Mouse (Mus musculus): ENCODE results near the gene Trim56. TPM values are rescaled to one million over a fixed set of nuclear protein-coding genes. Genes with fewer than 3 reads are reported as not detected.

Trim56 gene
- total RNA-seq, 2 experiments from 2014 or later, result 7.5 to 9.3 TPM

DNA sequence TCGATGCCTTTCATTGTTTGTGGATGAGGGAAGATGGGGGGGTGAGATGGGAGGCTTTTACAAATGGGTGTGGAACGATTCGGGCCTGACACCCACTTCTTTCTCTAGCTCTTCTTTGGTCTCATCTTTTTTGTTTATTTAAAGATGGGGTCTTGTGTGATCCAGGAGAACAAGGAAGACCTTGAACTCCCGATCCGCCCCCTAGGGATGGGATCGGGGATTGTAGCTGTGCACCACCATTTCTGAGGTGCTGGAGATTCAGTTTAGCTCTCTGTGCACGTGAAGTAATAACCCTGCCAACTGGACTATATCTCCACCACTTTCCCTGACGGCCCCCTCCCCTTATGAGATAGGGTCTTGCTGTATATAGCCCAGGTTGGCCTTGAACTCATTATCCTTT is 50.1 kb downstream of the Trim56 start:
- no peak overlapping the region for H3K27ac ChIP-seq
- intact Hi-C loops (cut with DNase I), result no loop called here
- no peak overlapping the region for H3K4me3 ChIP-seq
- TF ChIP-seq CTCF (IDR thresholded peaks at IDR 0.05), result no peak; the same call in 1 of the 2 replicates
- DNase-seq, result no peak

DNA sequence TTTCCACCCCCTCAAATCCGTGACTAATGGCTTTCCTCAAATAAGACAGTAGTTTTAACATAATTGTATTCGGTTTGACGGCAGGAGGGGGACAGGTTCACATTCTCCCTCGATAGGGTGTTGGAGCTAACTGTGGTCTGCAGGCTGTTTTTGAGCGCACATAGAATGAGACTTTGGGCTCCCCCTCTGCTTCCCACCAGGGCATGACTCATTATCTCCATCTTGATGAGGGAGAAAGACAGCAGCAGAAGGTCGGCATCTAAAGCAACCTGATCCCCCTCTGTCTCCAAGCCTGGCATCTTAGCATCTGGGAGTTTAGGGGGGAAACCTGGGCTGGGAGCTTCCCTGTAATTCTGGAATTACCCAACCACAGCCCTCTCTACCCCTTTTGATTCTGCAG is 50.6 kb downstream of the Trim56 start:
- TF ChIP-seq CTCF (IDR thresholded peaks at IDR 0.05), result no peak
- intact Hi-C loops (cut with DNase I), result no loop called here
- H3K4me3 ChIP-seq, result no peak overlapping the region
- no peak overlapping the region for H3K27ac ChIP-seq
- DNase-seq, result no peak

DNA sequence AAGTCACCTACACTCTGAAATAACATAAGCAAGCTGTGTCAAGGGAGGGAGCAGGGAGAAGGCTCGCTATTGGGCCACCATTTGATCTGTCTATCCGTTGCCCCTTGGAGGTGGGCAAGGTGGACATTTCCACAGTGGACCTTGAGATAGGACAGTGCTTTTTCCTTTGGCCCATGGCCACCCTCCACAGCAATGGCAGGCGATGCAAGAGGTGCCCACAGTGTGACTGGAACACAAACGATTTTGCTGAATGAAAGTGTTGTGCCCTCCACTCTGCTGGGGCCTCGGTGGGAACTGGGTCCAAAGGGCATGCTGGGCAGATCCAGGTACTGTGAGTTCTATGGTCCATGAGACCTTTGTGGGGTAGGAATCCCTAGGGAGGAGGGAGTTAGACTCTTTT is 53.4 kb downstream of the Trim56 start:
- no peak overlapping the region for H3K4me3 ChIP-seq
- H3K27ac ChIP-seq, result 0 out of 2 replicates have a peak overlapping the region, but pooled peaks have one; percentile 2
- no peak for TF ChIP-seq CTCF (IDR thresholded peaks at IDR 0.05)
- no peak for DNase-seq
- intact Hi-C loops (cut with DNase I), result loop anchor here (1.0 kb wide), 1 partner anchor 45 kb away; no protein-coding TSS in a partner anchor

DNA sequence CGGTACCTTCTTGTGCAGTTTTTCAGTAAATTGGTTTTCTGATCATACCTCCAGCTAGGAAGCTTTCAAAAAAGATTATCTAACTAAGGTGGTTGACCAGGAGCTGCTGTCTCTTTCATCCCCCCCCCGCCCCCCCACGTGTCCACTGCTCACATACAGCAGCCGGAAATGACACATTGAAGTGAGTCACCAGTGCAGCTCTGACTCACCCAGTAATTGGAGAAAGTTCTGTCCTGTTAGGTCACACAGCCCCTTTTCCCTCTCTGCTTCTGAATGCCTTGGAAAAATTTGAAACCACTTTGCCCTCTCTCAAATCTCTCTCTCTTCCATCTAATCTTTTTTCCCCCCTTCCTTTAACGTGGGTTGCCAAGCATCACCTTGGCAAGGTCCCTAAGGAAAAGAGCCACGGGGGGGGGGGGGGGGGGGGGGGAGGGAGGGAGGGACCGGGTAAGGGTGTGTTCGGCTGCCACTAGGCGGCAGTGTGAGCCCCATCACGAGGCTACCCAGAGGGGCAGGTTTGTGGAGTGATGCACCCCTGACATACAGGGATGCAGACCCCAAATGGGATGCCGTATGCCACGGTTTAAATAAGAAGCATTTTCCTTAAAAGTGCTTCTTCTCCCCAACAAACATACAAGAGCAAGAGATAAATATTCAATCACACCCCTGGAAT is 54.1 kb downstream of the Trim56 start:
- peak; percentile 85 for DNase-seq
- 0 out of 2 replicates have a peak overlapping the region, but pooled peaks have one; percentile 35 for H3K27ac ChIP-seq
- H3K4me3 ChIP-seq, result no peak overlapping the region
- intact Hi-C loops (cut with DNase I), result loop anchor here (1.0 kb wide), 1 partner anchor 45 kb away; no protein-coding TSS in a partner anchor
- TF ChIP-seq CTCF (IDR thresholded peaks at IDR 0.05), result peak; percentile 70

Other genes starting within 250 kb of the Trim56 start
- gene Col26a1, start 233.0 kb downstream of the Trim56 start, total RNA-seq (2021), result 1 to 10 TPM; 1.4 to 2.1 TPM
- gene Ift22, start 208.1 kb downstream of the Trim56 start, total RNA-seq (2021), result 1 to 10 TPM; 5.4 to 5.8 TPM
- 100 to 1,000 TPM; 179 to 181 TPM for gene Fis1, start 162.9 kb downstream of the Trim56 start, total RNA-seq (2021)
- gene Cldn15, start 149.6 kb downstream of the Trim56 start, total RNA-seq (2021), result 1 to 10 TPM; 2.1 to 2.3 TPM
- gene Plod3, start 129.2 kb downstream of the Trim56 start, total RNA-seq (2021), result 10 to 100 TPM; 15.2 to 20.6 TPM
- 10 to 100 TPM; 61.2 to 79.6 TPM for gene Znhit1, start 128.2 kb downstream of the Trim56 start, total RNA-seq (2021)
- not detected for gene Vgf, start 89.8 kb downstream of the Trim56 start, total RNA-seq (2021)
- 10 to 100 TPM; 12.4 to 19.2 TPM for gene Ap1s1, start 70.1 kb downstream of the Trim56 start, total RNA-seq (2021)
- gene Serpine1, start 43.9 kb downstream of the Trim56 start, total RNA-seq (2021), result 1 to 10 TPM; 2.5 to 2.8 TPM
- not detected for gene Muc3, start 33.1 kb upstream of the Trim56 start, total RNA-seq (2021)
- gene Muc3a, start 96.2 kb upstream of the Trim56 start, total RNA-seq (2021), result under 1 TPM; 0.13 to 0.28 TPM
- 10 to 100 TPM; 13.7 to 17.9 TPM for gene Ache, start 171.3 kb upstream of the Trim56 start, total RNA-seq (2021)
- 10 to 100 TPM; 14.2 to 15.1 TPM for gene Ufsp1, start 178.4 kb upstream of the Trim56 start, total RNA-seq (2021)
- gene Srrt, start 191.5 kb upstream of the Trim56 start, total RNA-seq (2021), result 10 to 100 TPM; 38.7 to 46.2 TPM
- gene Trip6, start 198.2 kb upstream of the Trim56 start, total RNA-seq (2021), result 1 to 10 TPM; 2.1 to 3.1 TPM
- 1 to 10 TPM; 2.0 to 2.4 TPM for gene Slc12a9, start 217.4 kb upstream of the Trim56 start, total RNA-seq (2021)
- 10 to 100 TPM; 12.5 to 15.5 TPM for gene Ephb4, start 233.9 kb upstream of the Trim56 start, total RNA-seq (2021)